ENCODE assay signal across 28 mouse cellular contexts in the genomic region with DNA sequence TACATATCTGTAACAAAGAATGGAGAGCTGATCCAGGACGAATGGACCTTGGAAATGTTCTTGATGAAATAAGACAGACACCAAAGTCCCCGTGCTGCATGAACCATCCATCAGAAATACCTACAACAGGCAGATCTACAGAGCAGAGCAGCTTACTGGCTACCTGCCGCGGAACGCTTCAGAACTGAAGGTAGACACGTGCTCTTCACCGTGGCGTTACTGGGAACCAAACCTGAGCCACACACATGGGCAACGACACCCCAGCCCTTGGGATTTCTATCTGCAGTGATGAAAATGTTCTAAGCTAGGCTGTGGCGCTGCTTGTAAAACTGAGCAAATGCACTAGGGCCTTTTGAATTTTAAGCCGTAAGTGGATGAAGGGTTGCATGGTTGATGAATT.
"Had no signal": no experiment of that assay in that cellular context is flagged by ENCODE, and none has a peak within 500 bp of the region (broad histone marks: within the 10 kb centered on the region; RNA-seq: fewer than 3 reads in every experiment).

No protein-coding gene starts in this region.

- H3K36me3 ChIP-seq: embryonic facial prominence, embryonic 10.5 days; embryonic facial prominence, embryonic 12.5 days; embryonic facial prominence, embryonic 13.5 days; embryonic facial prominence, embryonic 15.5 days; forebrain, embryonic 10.5 days; forebrain, embryonic 12.5 days; forebrain, embryonic 15.5 days had no signal

- H3K9ac ChIP-seq: embryonic facial prominence, embryonic 12.5 days; embryonic facial prominence, embryonic 13.5 days; embryonic facial prominence, embryonic 15.5 days; forebrain, embryonic 12.5 days; forebrain, embryonic 13.5 days; forebrain, embryonic 15.5 days; forebrain, postnatal 0 days had no signal

- H3K27me3 ChIP-seq: embryonic facial prominence, embryonic 12.5 days; forebrain, embryonic 15.5 days had no signal

- H3K27ac ChIP-seq: embryonic facial prominence, embryonic 10.5 days; embryonic facial prominence, embryonic 12.5 days; embryonic facial prominence, embryonic 13.5 days; embryonic facial prominence, embryonic 15.5 days; forebrain, embryonic 10.5 days; forebrain, embryonic 12.5 days; forebrain, embryonic 13.5 days; forebrain, embryonic 15.5 days; gastrocnemius, adult 2 months; heart, adult 2 months had no signal

- DNase-seq: cerebellum, adult 2 months; cerebellum, adult 8-10 months; cerebellum, adult 9-10 months; cerebellum, adult 9-11 months; cerebellum, postnatal 10 days; cerebellum, postnatal 14 days; cerebellum, postnatal 25 days; cerebellum, postnatal 36 days; embryo, embryonic 11 days; forebrain, postnatal 0 days; gastrocnemius, adult 2 months; gastrocnemius, postnatal 10 days; gastrocnemius, postnatal 14 days; gastrocnemius, postnatal 25 days; gastrocnemius, postnatal 36 days; heart, adult 18-20 months; heart, adult 2 months had no signal

- H3K4me1 ChIP-seq: forebrain, embryonic 15.5 days had no signal

- ATAC-seq: forebrain, embryonic 13.5 days; forebrain, embryonic 14.5 days; forebrain, embryonic 15.5 days; forebrain, embryonic 16.5 days; forebrain, postnatal 0 days had no signal

- H3K4me3 ChIP-seq: embryonic facial prominence, embryonic 10.5 days; embryonic facial prominence, embryonic 12.5 days; embryonic facial prominence, embryonic 13.5 days; embryonic facial prominence, embryonic 15.5 days; erythroblast, embryonic 14.5 days; forebrain, embryonic 10.5 days; forebrain, embryonic 12.5 days; forebrain, embryonic 13.5 days; forebrain, embryonic 15.5 days; gastrocnemius, adult 2 months; heart, adult 2 months had no signal

- H3K4me2 ChIP-seq: embryonic facial prominence, embryonic 12.5 days; embryonic facial prominence, embryonic 13.5 days; embryonic facial prominence, embryonic 15.5 days; forebrain, embryonic 12.5 days; forebrain, embryonic 13.5 days; forebrain, embryonic 15.5 days had no signal

- H3K9me3 ChIP-seq: embryonic facial prominence, embryonic 10.5 days; embryonic facial prominence, embryonic 12.5 days; embryonic facial prominence, embryonic 13.5 days; embryonic facial prominence, embryonic 15.5 days; forebrain, embryonic 10.5 days; forebrain, embryonic 12.5 days; forebrain, embryonic 13.5 days; forebrain, embryonic 15.5 days had no signal
